Mouse (Mus musculus) brown adipose tissue, adult 24 weeks (tissue): ENCODE data around the gene Cib4. TPM values are rescaled to one million over a fixed set of nuclear protein-coding genes. Genes with fewer than 3 reads are reported as not detected.

Experiments used
- H3K27ac ChIP-seq: fragments of 200-500 bp; replicated peaks from 2 replicates; pipeline ENCODE4 v1.5.1; 2012; ENCODE audit warnings: low read depth, mild to moderate bottlenecking, low read length
- H3K4me1 ChIP-seq: fragments of 200-500 bp; 2 replicates; pipeline ENCODE4 v1.6.1; 2012; ENCODE audit warnings: low read length, mixed read lengths; ENCODE audit not compliant: control insufficient read depth, insufficient read depth, insufficient read length
- H3K4me3 ChIP-seq: fragments of 200-500 bp; 2 replicates; pipeline ENCODE4 v1.5.1; 2012; ENCODE audit warnings: low read depth, mild to moderate bottlenecking, low read length, moderate library complexity; ENCODE audit not compliant: insufficient read depth
- polyA plus RNA-seq: library from polyadenylated mRNA; stranded (reverse); fragments of >200 nt; gene quantifications from 2 replicates; pipeline ENCODE4 v1.2.4, GENCODE M21; 2012; ENCODE audit not compliant: missing spikeins, insufficient read depth, insufficient read length

Cib4 gene
- polyA plus RNA-seq, 1 experiment = not detected

DNA sequence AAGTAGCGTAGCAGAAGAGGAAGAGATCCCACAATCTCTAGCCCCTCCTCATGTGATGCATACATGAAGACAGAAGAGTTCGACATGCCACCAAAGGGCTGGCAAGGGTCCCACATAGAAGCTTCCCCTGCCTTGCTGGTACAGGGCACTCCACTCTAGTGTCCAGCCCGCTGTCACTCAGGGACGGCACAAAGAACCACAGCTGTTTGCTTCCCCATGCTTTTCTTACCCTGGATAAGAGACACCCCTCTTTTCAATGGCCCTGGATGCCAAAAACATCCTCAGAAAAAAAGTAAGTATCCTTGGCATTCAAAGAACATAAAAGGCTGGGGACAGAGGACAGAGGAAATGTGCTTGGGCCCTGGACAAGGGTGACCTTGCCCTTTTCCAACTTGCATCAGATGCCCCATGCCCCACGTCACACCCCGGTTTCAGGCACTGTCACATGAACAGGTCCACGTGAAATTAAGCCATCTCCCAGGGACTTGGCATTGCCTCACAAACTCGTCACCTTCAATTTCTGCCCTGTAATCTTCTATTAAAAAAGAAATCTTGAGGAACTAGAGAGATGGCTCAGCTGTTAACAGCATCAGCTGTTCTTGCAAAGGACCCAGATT, 5.5 kb upstream of the Cib4 start:
- H3K4me1 ChIP-seq = peaks cover 13% of the 10 kb centered on the region
- no peak overlapping the region for H3K4me3 ChIP-seq
- H3K27ac ChIP-seq = peak overlapping the region; percentile 97

DNA sequence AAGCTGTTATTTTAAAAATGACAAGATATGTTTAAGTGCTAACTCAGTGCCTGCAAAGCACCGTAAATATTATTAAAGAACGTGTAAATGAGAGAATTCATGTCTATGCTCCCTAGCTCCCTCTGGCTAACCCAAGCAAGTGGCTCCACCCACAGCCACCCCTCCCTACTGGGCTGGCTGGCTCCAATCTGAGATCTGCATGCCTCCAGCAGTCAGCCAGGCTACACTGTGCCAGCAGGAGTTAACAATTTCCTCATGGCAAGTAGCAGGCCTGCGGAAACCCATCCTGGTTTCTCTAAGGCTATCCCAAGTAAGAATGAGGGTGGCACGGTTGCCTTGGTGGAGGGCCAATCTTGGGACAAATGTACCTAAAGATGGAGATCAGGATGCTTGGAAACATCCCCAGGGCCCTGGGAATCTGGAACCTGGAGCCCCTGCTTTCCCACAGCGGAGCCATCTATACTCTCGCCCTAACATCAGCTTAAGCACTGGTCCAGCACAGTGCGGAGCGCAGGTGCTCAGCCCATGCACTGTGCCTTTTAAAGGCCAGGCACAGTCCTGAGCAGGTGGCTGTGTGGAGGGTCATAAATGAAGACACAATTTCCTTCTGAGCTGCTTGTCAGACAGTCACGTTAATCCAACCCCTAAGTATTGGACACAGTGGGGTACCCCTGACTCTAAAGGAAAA, 4.8 kb upstream of the Cib4 start:
- no peak overlapping the region for H3K4me3 ChIP-seq
- H3K27ac ChIP-seq = peak overlapping the region; percentile 83
- peaks cover 10% of the 10 kb centered on the region for H3K4me1 ChIP-seq

DNA sequence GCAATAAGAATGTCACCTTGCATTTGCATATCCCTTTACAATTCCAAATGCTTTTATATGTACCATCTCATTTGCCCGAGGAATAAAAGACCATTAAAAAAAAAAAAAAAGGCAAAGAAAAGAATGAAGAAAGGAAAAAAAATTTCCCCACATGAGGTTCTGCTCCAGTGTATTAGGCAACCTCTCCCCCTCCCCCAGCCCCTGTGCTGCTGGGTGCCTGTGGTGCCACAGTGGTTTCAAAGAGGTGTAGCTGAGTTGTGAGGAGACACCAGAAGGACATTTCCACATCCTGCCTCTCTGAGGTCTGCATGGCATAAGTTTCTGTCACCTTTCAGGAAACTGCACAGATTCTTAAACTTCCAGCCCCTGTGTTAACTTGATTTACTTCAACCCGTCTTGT, 3.0 kb upstream of the Cib4 start:
- Histone ChIP-seq H3K4me1 (peaks cover 10% of the 10 kb centered on the region), H3K27ac (no peak overlapping the region), H3K4me3 (no peak overlapping the region)

DNA sequence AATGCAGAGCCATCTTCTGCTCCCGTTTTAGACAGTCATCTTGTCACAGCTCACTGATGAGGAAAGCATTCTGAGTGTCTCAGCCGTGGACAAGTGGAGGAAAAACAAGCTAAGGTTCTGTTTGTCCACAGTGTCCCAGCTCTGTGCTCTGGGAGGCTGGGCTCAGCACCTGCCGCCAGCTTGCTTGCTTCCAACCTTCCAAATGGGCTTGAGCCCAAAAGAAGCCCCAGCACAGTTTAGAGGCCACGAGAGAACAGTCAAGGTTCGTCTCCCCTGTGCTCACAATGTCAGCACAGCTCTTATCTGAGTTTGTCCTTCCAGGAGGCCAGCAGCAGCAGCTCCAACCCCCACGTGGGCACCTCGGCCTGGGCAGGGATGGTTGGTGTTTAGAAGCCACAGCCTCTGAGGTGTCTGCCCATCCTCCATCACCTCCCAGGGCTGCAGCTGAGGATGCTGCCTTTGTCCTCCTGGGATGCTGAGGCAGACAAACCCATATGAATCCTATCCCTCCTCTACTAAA, 9.5 kb downstream of the Cib4 start:
- no peak overlapping the region for H3K27ac ChIP-seq
- H3K4me3 ChIP-seq = no peak overlapping the region
- H3K4me1 ChIP-seq = no peaks in the 10 kb centered on the region

DNA sequence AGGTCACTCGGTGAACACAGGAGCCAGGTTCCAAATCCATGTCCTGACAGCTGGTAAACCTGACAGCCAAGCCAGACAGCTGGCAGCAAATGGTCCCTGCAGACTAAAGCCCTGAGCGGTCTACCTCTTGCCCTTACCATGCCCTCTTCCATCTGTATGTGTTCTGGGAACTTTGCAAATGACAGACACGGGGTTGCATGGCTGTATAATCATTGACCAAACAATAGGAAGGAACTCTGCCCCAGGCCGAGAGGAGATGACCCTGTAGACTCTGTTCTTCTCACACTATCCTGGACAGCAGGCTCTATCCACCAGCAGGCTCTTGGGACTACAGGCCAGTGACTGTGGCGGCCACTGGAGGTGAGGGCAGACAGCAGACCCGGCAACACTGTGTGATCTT, 11.0 kb downstream of the Cib4 start:
- H3K4me3 ChIP-seq = no peak overlapping the region
- H3K4me1 ChIP-seq = no peaks in the 10 kb centered on the region
- H3K27ac ChIP-seq = no peak overlapping the region

DNA sequence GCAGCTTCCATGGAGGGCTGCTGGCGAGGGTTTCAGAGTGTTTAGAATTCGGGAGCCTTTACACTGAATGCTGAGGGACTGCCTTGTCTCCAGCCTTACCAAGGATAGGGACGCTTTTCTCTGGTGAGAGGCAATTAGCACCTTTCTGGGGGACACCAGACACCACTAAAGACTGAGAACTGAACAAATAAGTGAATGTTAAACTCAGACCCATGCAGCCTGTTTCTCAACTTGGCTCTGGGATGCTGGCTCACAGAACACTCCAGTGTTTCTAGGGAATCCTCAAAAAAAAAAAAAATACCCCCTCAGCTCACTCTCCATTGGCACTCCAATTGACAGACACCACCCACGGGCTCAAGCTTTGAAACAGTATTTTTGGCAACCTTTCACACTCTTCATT, 16.7 kb downstream of the Cib4 start:
- H3K4me3 ChIP-seq = no peak overlapping the region
- no peak overlapping the region for H3K27ac ChIP-seq
- no peaks in the 10 kb centered on the region for H3K4me1 ChIP-seq

DNA sequence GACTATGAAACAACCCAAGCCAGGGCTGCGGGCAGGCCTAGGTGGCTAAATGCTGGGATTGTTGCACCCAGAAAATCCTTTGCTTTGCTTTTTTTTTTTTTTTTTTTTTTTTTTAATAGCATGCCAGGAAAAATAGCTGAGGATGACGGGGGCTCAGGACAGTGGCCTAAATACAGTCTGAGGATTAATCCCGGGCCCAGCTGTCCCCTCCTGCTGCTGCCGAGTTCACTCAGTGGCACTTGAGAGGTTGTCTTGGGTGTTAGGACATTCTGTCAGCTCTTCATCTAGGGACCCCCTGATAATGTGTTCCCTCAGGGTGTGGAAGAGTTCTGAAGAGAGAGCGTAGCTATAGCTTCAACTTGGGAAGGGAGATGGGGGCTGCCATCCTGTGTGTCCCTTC, 18.5 kb downstream of the Cib4 start:
- H3K27ac ChIP-seq = no peak overlapping the region
- peaks cover 8% of the 10 kb centered on the region for H3K4me1 ChIP-seq
- no peak overlapping the region for H3K4me3 ChIP-seq

DNA sequence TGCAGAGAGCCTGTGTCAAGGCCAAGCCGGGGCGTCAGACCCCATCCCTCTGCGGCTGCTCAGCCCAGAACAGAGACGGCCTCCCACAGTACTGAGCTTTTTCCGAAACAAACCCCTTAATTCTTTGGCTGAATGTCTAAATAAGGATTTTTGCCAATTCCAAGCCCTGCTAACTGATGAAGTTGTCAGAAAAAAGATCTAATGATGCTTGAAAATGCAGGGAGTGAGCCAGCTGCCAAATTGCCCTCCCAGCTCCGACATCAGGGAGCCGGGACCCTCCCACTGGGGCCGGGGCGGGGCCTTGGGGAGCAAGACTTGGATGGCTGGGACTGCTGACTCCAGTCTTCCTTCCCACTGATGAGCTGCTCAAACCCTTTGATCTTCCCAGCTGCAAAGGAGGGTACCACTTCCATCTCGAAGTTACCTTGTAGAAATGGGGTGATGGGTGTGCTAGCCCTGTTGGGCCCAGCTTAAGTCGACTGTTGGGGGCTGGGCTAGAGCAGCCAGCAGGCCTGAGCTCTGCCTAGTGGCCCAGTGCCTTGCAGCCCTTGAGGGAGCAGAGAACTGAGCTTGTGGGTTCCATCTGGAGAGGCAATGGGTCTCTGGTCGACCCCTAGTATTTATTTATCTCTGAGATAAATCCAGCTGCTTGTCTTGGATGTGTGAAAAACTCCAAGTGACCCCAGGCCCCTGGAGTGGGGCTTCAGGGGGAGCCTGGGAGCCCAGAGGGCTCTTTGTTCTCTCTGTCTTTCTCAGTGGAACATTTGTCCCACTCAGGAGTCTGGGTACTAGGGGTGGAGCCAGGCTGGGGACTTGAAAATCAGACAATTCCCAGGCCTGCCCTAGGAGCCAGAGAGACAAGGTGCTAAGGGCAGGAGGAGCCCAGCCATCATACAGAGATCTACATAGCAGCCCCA, 19.5 kb downstream of the Cib4 start:
- Histone ChIP-seq H3K27ac (no peak overlapping the region), H3K4me3 (no peak overlapping the region), H3K4me1 (peaks cover 8% of the 10 kb centered on the region)

DNA sequence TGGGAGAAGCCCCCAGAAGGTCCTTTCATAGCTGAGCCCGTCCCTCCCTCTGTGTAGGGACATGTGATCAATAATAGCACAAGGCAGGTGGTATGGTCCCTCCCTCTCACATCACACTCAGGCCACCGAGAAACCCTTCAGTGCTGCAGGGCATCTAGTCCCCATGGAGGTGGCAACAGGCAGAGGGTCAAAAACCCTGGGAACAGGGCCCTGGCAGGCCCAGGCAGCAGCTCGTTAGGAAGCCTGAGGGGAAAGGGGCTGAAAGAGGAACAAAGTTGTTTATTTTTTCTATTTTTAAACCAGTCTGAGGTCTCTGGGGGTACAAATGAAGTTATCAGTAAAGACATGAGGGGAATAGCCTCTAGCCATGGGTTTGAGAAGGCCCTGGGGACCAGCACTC, 21.4 kb downstream of the Cib4 start:
- Histone ChIP-seq H3K4me3 (no peak overlapping the region), H3K4me1 (peaks cover 8% of the 10 kb centered on the region), H3K27ac (no peak overlapping the region)

DNA sequence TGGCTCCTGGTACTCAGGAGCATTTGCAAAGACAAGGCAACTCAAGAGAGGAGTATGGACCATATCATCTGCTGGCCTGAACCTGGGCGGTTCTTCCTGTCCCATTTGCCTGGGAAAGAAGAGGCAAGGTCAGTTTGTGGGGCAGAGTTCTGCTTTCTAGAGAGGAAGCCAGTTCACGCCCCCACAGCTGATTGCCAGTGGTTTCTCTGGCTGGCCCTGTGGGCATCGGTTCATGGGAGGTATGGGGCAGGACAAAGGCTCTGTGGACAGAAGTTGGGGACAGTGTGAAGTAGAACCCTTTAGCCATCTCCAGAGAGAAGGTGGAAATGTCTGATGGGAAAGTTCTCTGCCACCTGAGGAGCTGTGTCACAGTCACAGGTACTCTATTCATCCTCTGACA, 22.5 kb downstream of the Cib4 start:
- H3K4me3 ChIP-seq = no peak overlapping the region
- H3K27ac ChIP-seq = no peak overlapping the region
- peaks cover 8% of the 10 kb centered on the region for H3K4me1 ChIP-seq

DNA sequence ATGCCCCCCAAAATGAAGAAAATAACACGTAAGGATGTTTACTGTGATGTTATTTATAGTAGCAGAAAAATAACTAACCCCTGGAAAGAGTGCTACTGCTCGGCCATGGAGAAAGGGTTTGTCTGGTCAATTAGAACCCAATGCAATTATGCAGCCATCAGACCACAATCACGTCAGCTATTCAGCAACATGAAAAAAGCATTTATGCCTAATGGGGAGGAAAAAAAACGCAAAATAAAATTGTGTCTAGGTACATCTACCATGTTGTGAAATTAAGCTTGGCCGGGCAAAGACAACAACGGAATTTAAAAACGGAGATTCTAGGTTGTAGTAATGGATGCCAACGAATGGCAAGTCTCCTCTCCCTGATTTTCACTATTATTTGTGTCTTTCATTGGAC, 23.2 kb downstream of the Cib4 start:
- H3K4me1 ChIP-seq = peaks cover 8% of the 10 kb centered on the region
- H3K4me3 ChIP-seq = no peak overlapping the region
- no peak overlapping the region for H3K27ac ChIP-seq

DNA sequence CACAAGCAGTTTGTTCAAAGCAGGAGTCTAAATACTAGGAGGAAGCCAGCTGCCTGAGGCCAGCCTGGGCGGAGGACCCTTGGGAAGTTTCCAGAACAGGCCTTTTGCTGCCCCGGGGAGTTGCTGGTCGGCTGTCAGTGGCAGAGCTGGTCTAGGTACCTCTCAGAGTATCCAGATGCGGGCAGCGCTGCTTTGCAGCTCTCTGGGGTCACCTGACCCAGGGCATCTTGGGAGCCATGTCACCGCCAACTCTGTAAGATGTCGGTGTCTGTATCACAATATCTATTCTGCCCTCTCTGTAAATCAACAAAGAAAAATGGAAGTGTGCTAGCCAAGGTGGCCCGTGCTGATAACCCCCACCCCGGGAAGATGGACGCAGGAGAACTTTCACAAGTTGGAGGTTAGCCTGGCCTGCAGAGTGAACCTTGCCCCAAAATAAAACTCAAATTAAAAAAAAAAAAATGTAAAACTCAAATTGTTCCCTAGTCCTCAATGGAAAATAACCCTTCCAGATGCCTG, 25.4 kb downstream of the Cib4 start:
- H3K4me1 ChIP-seq = peaks cover 8% of the 10 kb centered on the region

DNA sequence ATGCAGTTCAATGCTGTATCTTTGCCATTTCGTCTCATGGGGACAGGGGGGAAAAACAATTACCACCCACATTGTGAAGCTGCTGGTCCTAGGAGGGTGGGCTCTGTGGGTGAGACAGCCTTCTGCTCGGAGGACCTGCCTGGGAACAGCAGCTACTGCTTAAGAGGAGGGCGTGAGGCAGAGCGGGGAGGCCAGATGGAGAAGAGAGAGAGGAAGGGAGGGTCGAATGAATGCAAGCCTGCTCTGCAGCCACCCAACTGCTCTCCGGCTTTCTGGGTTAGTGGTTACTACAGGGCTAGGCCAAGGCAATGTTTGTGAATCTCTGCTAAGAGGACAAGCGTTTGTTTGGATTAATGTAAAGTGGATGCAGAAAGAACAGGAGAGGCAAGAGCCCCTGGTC, 26.1 kb downstream of the Cib4 start:
- Histone ChIP-seq H3K4me3 (no peak overlapping the region), H3K4me1 (peaks cover 8% of the 10 kb centered on the region), H3K27ac (no peak overlapping the region)

More for the DNA sequence above, 25.4 kb downstream of the Cib4 start:
- no peak overlapping the region for H3K4me3 ChIP-seq
- no peak overlapping the region for H3K27ac ChIP-seq

DNA sequence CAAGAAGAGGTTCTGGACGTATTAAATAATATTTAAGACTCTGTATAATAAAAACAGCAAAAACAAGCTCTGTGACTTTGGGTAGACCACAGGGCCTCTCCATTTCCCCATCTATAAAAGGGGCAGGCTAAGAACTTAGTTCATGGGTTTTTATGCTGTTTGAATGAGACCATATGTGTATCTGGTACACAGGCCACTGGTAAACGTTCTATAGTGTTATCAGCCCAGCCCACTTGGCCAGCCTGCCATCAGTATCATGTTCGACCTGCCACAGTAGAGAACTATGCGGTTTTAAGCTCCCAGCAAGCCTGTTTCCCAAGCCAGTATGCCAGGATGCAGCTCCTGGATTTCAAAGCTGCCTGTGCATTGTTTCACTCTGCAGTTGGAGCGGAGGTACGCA, 27.1 kb downstream of the Cib4 start:
- no peak overlapping the region for H3K27ac ChIP-seq
- H3K4me1 ChIP-seq = peaks cover 6% of the 10 kb centered on the region
- no peak overlapping the region for H3K4me3 ChIP-seq

DNA sequence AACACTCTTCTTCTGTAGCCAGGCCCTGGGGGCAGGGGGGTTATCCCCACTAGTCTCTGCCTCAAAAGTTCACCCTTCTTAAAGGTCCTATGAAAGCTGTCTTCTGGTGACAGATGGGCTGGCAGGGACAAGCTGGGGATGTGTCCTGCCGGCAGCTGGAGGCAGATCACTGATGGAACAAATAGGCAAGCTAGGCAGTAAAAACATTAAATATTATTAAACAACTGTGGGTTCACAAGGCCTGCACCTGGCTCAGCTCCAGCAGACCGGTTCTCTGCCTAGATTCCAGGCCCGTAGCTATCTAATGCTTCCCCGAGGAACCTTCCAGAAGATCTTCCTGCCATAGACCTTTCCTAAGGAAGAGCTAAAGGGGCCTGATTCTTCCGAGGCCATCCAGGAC, 27.5 kb downstream of the Cib4 start:
- Histone ChIP-seq H3K4me3 (no peak overlapping the region), H3K27ac (no peak overlapping the region), H3K4me1 (peaks cover 4% of the 10 kb centered on the region)
